Mouse (Mus musculus) natural killer cell, adult 2 months (primary cell): ENCODE results near the gene Acvr1.

Source experiments
- DNase-seq, 2 experiments: peaks; one replicate each; pipeline ENCODE4 v3.0.0; 2022; ENCODE audit warnings: low spot score in 2 of 2

Acvr1 gene

GRCm38 (mm10) chr2:58557045-58557845, 9.7 kb downstream of the Acvr1 start:
- no peak for DNase-seq

GRCm38 (mm10) chr2:58552296-58552695, 14.7 kb downstream of the Acvr1 start:
- no peak for DNase-seq

DNA sequence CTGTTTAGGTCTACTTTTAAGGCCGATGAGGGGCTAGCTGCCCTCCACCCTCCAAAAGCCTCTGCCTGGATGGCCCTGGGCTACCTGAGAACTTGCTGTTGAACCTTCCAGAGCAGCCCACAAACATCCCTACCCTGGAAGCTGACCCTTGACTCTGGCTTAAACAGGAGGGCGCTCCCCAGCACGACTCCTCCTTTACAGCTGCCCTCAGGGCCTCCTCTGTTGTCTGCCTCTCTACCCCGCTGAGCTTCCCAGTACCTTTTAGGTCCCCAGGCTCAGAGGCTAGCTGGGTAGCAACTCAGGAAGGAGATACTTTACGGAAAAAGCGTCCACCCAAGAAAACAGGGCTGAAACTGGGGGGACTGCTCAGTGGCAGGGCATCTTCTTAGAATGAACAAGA, 15.1 kb downstream of the Acvr1 start:
- no peak for DNase-seq

DNA sequence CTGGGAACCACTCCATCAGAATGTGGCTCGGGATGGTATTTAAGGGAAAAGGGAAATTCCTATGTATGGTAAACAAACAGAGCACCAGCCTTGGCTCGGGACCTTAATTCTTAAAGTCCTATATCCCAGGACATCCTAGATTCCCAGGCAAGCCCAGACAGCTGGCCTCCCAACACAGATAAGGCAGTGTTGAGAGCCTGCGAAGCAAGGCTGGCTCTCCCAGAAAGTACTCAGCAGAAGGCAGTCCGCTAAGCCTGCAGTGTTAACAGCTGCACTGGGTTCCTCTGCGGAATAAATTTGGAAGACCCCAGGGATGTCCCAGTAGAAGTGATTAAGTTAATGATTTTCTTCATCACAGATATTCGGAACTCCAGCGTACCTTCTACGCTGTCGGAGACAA, 16.5 kb downstream of the Acvr1 start:
- no peak for DNase-seq

- no peak for DNase-seq
Measured at GRCm38 (mm10) chr2:58549960-58550359, 17.0 kb downstream of the Acvr1 start.

- no peak for DNase-seq
Measured at GRCm38 (mm10) chr2:58548943-58549342, 18.0 kb downstream of the Acvr1 start.

DNA sequence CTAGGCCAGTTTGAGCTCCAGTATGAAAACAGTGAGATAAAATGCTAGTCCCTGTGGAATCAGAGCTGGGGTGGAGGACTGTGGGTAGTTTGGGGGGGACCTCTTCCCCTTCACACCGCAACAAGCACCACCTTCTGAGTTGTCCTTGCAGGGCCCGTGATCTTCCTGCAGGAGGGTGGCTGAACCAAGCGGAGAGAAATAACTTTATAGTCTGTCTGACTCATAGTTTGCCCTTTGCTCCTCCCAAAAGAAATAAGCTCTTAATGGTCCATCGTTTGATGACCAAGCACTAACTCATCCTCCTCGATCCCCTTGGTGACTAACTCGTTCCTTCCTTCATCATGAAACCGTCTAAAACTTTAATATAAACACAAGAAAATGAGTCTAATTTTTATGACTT, 20.7 kb downstream of the Acvr1 start:
- no peak for DNase-seq

GRCm38 (mm10) chr2:58544368-58544767, 22.6 kb downstream of the Acvr1 start:
- no peak for DNase-seq

- no peak for DNase-seq
Measured at GRCm38 (mm10) chr2:58543252-58543651, 23.7 kb downstream of the Acvr1 start.

GRCm38 (mm10) chr2:58538196-58538595, 28.8 kb downstream of the Acvr1 start:
- no peak for DNase-seq

- DNase-seq = no peak
Measured at GRCm38 (mm10) chr2:58536796-58537195, 30.2 kb downstream of the Acvr1 start.

DNA sequence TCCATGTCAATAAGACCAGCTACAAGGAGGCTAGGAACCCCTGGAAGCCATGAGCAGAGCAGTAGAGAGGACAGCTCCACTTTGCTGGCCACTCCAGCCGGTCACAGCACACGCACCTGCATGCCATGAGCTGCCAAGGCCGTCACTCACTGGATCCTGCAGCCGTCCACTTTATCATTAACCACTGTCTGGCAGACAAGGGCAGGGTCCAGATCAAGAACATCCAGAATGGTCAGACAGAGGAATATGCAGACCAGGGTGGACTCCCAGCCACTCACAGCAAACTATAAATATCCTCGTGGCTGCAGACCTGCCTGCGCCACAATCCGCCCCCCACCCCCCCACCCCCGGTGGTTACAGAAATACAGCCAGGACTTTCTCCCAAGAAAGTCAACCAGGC, 31.7 kb downstream of the Acvr1 start:
- no peak for DNase-seq

GRCm38 (mm10) chr2:58534379-58534778, 32.6 kb downstream of the Acvr1 start:
- no peak for DNase-seq

GRCm38 (mm10) chr2:58533521-58534001, 33.4 kb downstream of the Acvr1 start:
- no peak for DNase-seq

GRCm38 (mm10) chr2:58532260-58532850, 34.6 kb downstream of the Acvr1 start:
- DNase-seq = no peak

- no peak for DNase-seq
Measured at GRCm38 (mm10) chr2:58530521-58530920, 36.4 kb downstream of the Acvr1 start.

- no peak for DNase-seq
Measured at GRCm38 (mm10) chr2:58529860-58530440, 37.0 kb downstream of the Acvr1 start.

GRCm38 (mm10) chr2:58529384-58529783, 37.6 kb downstream of the Acvr1 start:
- no peak for DNase-seq

- DNase-seq = no peak
Measured at GRCm38 (mm10) chr2:58527786-58528185, 39.2 kb downstream of the Acvr1 start.

DNA sequence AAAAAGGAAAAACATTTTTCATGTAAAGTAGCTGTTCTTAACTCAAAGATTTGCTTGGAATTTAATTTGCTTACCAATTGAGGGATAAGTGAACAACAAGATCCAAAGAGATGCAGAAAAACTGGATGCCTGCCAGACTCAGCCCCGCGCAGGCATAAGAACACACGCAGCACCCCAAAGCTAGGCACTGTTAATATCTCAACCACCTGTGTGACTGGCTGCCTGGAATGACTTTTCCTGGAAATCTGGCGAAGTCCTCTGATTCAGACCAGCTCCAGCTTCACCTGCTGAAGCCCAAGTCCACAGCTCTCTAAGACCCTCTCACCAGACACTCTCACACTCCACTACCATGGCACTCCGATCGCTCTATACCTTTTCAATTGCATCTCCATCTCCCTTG, 42.6 kb downstream of the Acvr1 start:
- no peak for DNase-seq

GRCm38 (mm10) chr2:58523894-58524293, 43.1 kb downstream of the Acvr1 start:
- no peak for DNase-seq

DNA sequence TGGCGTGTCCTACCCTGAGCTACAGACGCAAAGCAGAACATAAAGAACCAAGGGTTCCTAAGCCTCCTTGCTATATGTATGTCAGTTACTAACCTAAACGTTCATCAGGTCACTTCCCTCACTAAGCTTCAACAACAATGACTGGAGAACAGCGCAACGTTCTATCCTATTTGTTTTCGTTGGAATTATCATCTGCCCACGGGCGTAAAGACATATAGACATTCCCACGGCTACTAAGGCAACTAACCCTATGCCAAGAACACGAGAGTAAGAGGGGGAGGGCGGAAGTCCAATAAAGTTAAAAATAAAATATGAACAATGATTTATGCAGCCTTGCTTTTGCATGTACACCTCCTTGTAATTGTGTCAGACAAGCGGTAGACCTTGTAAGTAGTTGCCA, 43.9 kb downstream of the Acvr1 start:
- DNase-seq = no peak

GRCm38 (mm10) chr2:58521621-58522020, 45.3 kb downstream of the Acvr1 start:
- no peak for DNase-seq
